Mouse (Mus musculus): ENCODE results near the gene Sh3glb1. TPM values are rescaled to one million over a fixed set of nuclear protein-coding genes. Genes with fewer than 3 reads are reported as not detected.

Gene Sh3glb1
- polyA plus RNA-seq, 1 experiment = 86.4 TPM

GRCm38 (mm10) chr3:144662215-144662852 lies 57.8 kb downstream of the Sh3glb1 start:
- no peak for TF ChIP-seq GATA1 (IDR thresholded peaks at IDR 0.05; ENCODE audit: low read length)

- TF ChIP-seq GATA1 (IDR thresholded peaks at IDR 0.05; ENCODE audit: low read length) = no peak
These were observed 58.7 kb downstream of the Sh3glb1 start for GRCm38 (mm10) chr3:144661439-144661838.

GRCm38 (mm10) chr3:144644202-144644601 lies 75.9 kb downstream of the Sh3glb1 start:
- TF ChIP-seq GATA1 (IDR thresholded peaks at IDR 0.05; ENCODE audit: low read length) = no peak

- TF ChIP-seq GATA1 (IDR thresholded peaks at IDR 0.05; ENCODE audit: low read length) = no peak
These were observed 76.7 kb downstream of the Sh3glb1 start for GRCm38 (mm10) chr3:144643301-144643871.

- TF ChIP-seq GATA1 (IDR thresholded peaks at IDR 0.05; ENCODE audit: low read length) = no peak
These were observed 78.0 kb downstream of the Sh3glb1 start for GRCm38 (mm10) chr3:144642141-144642540.

- TF ChIP-seq GATA1 (IDR thresholded peaks at IDR 0.05; ENCODE audit: low read length) = no peak
These were observed 80.1 kb downstream of the Sh3glb1 start for GRCm38 (mm10) chr3:144640033-144640432.

- no peak for TF ChIP-seq GATA1 (IDR thresholded peaks at IDR 0.05; ENCODE audit: low read length)
These were observed 80.7 kb downstream of the Sh3glb1 start for GRCm38 (mm10) chr3:144639387-144639786.

- no peak for TF ChIP-seq GATA1 (IDR thresholded peaks at IDR 0.05; ENCODE audit: low read length)
These were observed 82.0 kb downstream of the Sh3glb1 start for GRCm38 (mm10) chr3:144638110-144638509.

- TF ChIP-seq GATA1 (IDR thresholded peaks at IDR 0.05; ENCODE audit: low read length) = no peak
These were observed 84.9 kb downstream of the Sh3glb1 start for GRCm38 (mm10) chr3:144635236-144635635.

Other genes starting within 250 kb of the Sh3glb1 start
- gene Hs2st1, start 150.2 kb downstream of the Sh3glb1 start, polyA plus RNA-seq (2012) = 6.6 and 8.8 TPM in 2 replicates
- gene Selenof, start 150.0 kb downstream of the Sh3glb1 start, polyA plus RNA-seq (2012) = 25.3 and 42.8 TPM in 2 replicates
- gene Clca3a1, start 40.6 kb upstream of the Sh3glb1 start, polyA plus RNA-seq (2012) = 0.29 and 0.32 TPM in 2 replicates
- not detected in 2 replicates for gene Clca3a2, start 99.2 kb upstream of the Sh3glb1 start, polyA plus RNA-seq (2012)
- gene Clca3b, start 129.0 kb upstream of the Sh3glb1 start, polyA plus RNA-seq (2012) = not detected in 2 replicates
- gene Clca4b, start 212.2 kb upstream of the Sh3glb1 start, polyA plus RNA-seq (2012) = not detected in 2 replicates